Mouse (Mus musculus): ENCODE measurements around the gene Reg4. TPM values are rescaled to one million over a fixed set of nuclear protein-coding genes. Genes with fewer than 3 reads are reported as not detected.

Gene Reg4
- polyA plus RNA-seq, 1 experiment from 2014 or later = not detected

DNA sequence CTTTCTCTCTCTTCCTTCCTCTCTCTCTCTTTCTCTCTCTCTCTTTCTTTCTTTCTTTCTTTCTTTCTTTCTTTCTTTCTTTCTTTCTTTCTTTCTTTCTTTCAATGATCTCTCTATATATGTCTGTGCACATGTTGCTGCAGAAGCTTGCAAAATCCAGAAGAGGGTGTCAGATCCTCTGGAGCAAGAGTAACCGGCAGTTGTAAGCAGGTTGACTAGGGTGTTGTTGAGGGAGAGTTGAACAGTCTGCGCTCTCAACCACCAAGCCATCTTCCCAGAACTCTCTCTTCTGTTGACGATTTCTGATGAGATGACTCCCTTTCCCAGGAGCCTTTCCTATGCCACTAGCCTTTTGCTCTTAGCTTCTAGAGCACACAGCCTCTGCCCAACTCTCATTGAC lies 20.1 kb downstream of the Reg4 start:
- Histone ChIP-seq H3K4me2 (replicated peaks) (no peak overlapping the region), H3K27ac (replicated peaks) (no peak overlapping the region), H3K9me3 (no peaks in the 10 kb centered on the region), H3K27me3 (no peaks in the 10 kb centered on the region), H3K4me1 (no peaks in the 10 kb centered on the region), H3K9ac (replicated peaks) (no peak overlapping the region), H3K4me3 (no peak overlapping the region), H3K36me3 (no peaks in the 10 kb centered on the region)
- no peak for ATAC-seq (replicated peaks)
- WGBS = 75% methylated on average over 3 of the region's 3 CpGs

DNA sequence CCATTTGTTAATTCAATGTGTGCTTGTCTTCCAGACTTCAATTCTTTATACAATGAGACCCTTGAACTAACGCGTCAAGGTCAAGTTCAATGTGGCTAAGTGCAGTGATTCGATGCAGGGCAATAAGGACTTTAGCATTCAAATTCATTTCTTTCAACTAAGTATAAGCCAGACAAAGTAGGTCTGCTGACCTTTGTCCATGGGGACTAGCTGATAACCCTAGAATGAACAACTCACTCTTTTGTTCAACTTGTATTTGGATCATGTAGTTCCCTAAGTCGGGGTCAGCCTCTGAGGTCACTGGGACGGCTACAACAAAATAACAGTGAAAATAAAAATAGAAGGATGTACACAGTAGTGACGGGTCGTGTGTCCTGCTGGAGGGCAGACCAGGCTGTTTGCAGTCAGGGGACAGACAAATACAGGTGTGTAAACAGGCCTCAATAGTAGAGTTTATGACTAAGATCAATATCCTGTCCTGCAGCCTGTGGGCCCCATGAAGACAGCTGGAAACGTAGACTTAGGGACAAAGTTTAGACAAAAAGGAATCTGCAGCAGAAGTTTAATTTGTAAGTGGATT lies 20.6 kb downstream of the Reg4 start:
- Histone ChIP-seq H3K27ac (replicated peaks) (no peak overlapping the region), H3K9ac (replicated peaks) (no peak overlapping the region), H3K27me3 (no peaks in the 10 kb centered on the region), H3K4me2 (replicated peaks) (no peak overlapping the region), H3K9me3 (no peaks in the 10 kb centered on the region), H3K36me3 (no peaks in the 10 kb centered on the region), H3K4me3 (no peak overlapping the region), H3K4me1 (no peaks in the 10 kb centered on the region)
- ATAC-seq (replicated peaks) = no peak
- WGBS = 75% methylated on average over 8 of the region's 8 CpGs

DNA sequence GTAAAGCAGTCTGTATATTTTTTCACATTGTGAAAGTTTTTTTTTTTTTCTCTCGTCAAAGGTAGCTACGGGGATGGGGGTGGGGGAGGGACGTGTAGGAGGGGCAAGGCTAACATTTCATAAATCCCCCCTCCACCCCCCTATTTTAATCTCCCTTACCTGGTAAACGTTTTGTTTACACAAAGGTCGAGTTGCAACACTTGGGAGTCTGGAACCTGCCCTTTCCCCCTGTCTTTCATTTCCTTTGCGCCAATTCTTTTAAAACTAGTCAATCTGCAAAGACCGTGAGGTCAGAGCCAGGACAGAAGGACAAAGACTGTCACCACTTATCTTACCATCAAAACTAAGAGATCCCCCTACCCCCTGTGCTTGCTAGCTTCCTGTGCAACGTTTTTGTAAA lies 23.9 kb downstream of the Reg4 start:
- H3K27me3 ChIP-seq = no peaks in the 10 kb centered on the region
- H3K36me3 ChIP-seq = no peaks in the 10 kb centered on the region
- WGBS = 10% methylated on average over 8 of the region's 8 CpGs

DNA sequence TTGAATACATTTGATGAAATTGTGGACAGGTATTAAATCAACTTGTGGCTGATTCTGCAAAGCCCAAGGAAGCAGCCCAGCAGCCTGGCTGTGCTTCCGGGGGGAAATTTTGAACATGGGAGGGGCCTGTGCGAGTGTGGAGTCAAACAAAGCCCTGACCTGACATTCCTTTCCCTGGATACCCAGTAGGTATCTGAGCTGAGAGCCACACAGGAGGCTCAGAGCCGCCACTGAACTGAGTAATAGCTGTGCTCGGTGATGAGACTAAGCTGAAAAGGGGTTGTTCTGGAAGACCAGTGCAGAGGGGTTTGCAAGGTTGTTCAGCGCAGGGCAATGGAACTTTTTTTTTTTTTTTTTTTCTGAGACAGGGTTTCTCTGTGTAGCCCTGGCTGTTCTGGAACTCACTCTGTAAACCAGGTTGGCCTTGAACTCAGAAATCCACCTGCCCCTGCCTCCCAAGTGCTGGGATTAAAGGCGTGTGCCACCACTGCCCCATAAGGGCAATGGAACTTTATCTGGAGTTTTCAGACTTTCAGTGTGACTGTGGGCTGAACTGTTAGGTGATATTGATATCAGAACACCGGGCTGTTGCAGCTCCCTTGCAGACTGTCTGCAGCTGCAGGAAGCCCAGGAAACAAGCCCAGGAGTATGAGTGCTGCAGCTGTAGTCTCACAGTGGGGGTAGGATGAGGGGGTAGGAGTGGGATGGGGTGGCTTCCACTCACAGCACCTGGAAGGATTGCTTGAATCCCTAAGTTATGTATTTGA lies 25.2 kb downstream of the Reg4 start:
- Histone ChIP-seq H3K27me3 (no peaks in the 10 kb centered on the region), H3K4me3 (no peak overlapping the region), H3K36me3 (no peaks in the 10 kb centered on the region), H3K4me2 (replicated peaks) (no peak overlapping the region), H3K9me3 (no peaks in the 10 kb centered on the region), H3K27ac (replicated peaks) (no peak overlapping the region), H3K4me1 (no peaks in the 10 kb centered on the region), H3K9ac (replicated peaks) (no peak overlapping the region)
- WGBS = 40% methylated on average over 7 of the region's 7 CpGs
- no peak for ATAC-seq (replicated peaks)

More for the DNA sequence above, 23.9 kb downstream of the Reg4 start:
- H3K27ac ChIP-seq (replicated peaks) = no peak overlapping the region
- no peak overlapping the region for H3K4me2 ChIP-seq (replicated peaks)
- no peak for ATAC-seq (replicated peaks)
- no peaks in the 10 kb centered on the region for H3K9me3 ChIP-seq
- H3K4me3 ChIP-seq = no peak overlapping the region
- H3K4me1 ChIP-seq = no peaks in the 10 kb centered on the region
- no peak overlapping the region for H3K9ac ChIP-seq (replicated peaks)

DNA sequence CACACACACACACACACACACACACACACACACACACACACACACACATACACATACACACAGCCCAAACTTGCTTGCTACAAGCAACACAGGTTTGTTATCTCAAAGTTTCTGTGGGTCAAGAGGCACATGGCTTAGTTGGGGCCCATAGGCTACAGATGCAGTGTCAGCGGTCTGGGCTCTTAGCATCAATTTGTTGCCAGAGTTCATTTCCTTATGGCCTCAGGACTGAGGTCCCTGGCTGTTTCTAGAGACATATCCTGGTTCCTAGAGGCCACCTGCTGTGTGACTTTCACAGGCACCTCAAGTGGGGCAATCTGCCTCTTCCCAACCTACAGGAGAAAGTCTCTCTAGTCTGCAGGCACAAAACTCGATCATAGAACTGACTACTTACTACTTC lies 27.4 kb downstream of the Reg4 start:
- WGBS = 90% methylated on average over 2 of the region's 2 CpGs
- H3K9me3 ChIP-seq = no peaks in the 10 kb centered on the region
- no peak overlapping the region for H3K4me3 ChIP-seq

DNA sequence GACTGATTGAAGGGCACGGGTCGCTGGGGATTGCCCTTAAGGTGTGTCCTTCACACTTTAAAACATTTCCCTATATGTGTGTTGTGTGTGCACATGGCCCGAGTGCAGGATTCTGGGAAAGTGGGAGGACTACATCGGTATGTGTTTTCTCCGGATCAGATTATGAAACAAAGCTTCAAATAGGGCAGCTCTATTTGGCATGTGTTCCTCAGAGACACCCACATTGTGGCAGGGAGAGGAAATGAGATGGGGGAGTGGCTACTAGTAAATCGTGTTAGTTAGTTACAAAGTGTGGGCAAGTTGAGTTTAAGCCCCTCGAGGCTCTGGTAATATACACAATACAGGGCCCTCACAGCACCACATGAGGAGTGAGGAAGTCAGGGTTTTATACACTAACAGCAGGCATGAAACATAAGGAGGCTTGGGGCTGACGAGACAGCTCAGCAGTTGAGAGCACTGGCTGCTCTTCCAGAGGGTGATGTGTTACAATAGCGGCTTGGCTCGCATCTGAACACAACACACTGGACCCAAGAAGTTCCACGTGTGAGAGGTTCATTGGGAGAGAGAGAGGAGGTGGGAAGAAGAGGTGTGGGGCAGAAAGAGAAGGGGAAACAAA lies 28.0 kb downstream of the Reg4 start:
- ATAC-seq (replicated peaks) = no peak
- WGBS = 81% methylated on average over 11 of the region's 11 CpGs
- H3K27ac ChIP-seq (replicated peaks) = no peak overlapping the region

More for the DNA sequence above, 27.4 kb downstream of the Reg4 start:
- H3K27me3 ChIP-seq = no peaks in the 10 kb centered on the region
- ATAC-seq (replicated peaks) = no peak
- H3K36me3 ChIP-seq = no peaks in the 10 kb centered on the region
- H3K4me2 ChIP-seq (replicated peaks) = no peak overlapping the region
- H3K4me1 ChIP-seq = no peaks in the 10 kb centered on the region
- no peak overlapping the region for H3K9ac ChIP-seq (replicated peaks)
- no peak overlapping the region for H3K27ac ChIP-seq (replicated peaks)

DNA sequence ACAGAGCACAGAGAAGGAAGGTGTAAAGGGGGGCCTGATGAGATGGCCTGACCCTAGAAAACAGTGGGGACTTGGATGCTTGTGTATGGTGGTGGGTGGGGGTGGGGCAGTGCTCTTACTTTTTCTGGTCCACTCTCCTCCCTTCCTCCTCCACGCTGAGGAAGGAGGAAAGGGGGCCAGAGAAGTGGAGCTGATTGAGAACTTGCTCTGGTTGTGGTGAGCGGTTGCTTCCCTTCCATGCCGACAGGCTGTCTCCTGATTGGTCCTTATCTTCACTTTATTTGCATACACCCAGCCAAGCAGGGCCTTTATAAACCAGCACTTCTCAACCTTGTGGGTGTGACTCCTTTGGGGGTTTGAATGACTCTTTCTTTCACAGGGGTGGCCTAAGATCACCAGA lies 32.1 kb downstream of the Reg4 start:
- H3K27me3 ChIP-seq = no peaks in the 10 kb centered on the region
- H3K27ac ChIP-seq (replicated peaks) = no peak overlapping the region
- no peak for ATAC-seq (replicated peaks)
- H3K4me3 ChIP-seq = no peak overlapping the region
- no peaks in the 10 kb centered on the region for H3K36me3 ChIP-seq
- H3K4me2 ChIP-seq (replicated peaks) = no peak overlapping the region
- no peak overlapping the region for H3K9ac ChIP-seq (replicated peaks)
- H3K4me1 ChIP-seq = no peaks in the 10 kb centered on the region
- 93% methylated on average over 3 of the region's 3 CpGs for WGBS
- no peaks in the 10 kb centered on the region for H3K9me3 ChIP-seq

More for the DNA sequence above, 28.0 kb downstream of the Reg4 start:
- Histone ChIP-seq H3K4me2 (replicated peaks) (no peak overlapping the region), H3K27me3 (no peaks in the 10 kb centered on the region), H3K9ac (replicated peaks) (no peak overlapping the region), H3K4me3 (no peak overlapping the region), H3K36me3 (no peaks in the 10 kb centered on the region), H3K4me1 (no peaks in the 10 kb centered on the region), H3K9me3 (no peaks in the 10 kb centered on the region)

DNA sequence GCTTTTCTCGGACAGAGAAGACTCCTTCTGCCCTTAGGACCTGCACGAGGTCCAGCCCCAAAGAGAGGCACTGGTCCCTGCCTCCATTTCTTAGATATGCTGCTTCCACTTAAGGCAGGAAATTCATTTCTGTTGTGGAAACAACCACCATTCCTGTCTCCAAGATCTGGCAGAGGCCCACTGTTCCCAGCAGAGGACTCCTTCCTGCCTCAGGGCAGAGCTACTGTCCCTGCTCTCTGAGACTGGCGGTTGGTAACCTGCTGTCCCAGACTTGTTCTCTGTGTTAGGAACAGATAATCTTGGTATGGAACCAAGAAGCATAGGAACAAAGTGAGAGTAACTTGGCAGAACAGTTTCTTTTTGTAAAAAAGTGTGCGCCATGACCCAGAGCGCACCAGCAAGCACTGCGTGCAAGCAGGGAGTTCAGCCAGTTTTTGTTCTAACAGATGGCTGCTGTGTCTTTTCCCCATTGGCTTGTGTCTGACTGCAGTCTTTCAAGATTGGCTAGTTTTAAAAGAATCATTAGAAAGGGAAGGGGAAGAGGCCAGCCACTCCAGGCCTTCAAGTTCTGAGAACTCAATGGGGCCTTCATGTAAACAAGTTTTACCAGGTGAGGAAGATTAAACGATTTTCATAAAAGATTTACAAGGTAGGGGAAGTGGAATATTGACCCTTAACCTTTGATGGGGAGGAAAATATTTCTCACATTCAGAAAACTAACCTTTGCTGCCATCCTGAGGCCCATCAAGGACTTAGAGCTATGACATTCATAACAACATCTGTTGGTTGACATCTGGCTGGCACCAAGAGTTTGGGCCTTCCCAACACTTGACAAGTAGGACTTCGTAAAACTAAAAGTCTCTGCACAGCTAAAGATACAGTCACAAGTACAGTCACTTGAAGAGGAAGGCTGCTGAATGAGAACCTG lies 33.0 kb downstream of the Reg4 start:
- no peaks in the 10 kb centered on the region for H3K9me3 ChIP-seq

DNA sequence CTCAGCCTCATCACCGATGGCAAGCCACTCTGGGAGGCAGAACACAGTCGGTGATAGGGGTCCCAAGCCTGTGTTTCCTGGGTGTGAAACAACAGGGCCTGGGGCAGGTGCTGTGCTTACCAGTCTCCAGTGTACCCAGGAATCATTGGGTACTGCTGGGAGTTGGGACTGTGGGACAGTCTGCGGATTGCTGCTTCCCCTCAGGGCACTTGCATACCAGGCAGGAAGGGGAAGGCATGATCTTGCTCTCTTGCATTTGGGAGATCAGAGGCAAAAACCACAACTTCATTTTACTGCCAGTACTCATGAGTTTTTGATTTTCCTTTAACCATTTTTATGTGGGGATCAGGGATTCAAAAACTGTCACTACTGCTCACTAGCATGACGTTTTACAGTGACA lies 36.8 kb downstream of the Reg4 start:
- Histone ChIP-seq H3K36me3 (no peaks in the 10 kb centered on the region), H3K9me3 (no peaks in the 10 kb centered on the region), H3K27me3 (no peaks in the 10 kb centered on the region), H3K4me2 (replicated peaks) (no peak overlapping the region), H3K4me1 (no peaks in the 10 kb centered on the region), H3K9ac (replicated peaks) (no peak overlapping the region), H3K27ac (replicated peaks) (no peak overlapping the region), H3K4me3 (no peak overlapping the region)
- no peak for ATAC-seq (replicated peaks)
- WGBS = 92% methylated on average over 4 of the region's 4 CpGs

More for the DNA sequence above, 33.0 kb downstream of the Reg4 start:
- Histone ChIP-seq H3K27me3 (no peaks in the 10 kb centered on the region), H3K27ac (replicated peaks) (no peak overlapping the region), H3K4me3 (no peak overlapping the region), H3K4me2 (replicated peaks) (no peak overlapping the region), H3K9ac (replicated peaks) (no peak overlapping the region), H3K36me3 (no peaks in the 10 kb centered on the region), H3K4me1 (no peaks in the 10 kb centered on the region)
- no peak for ATAC-seq (replicated peaks)
- WGBS = 88% methylated on average over 8 of the region's 8 CpGs

DNA sequence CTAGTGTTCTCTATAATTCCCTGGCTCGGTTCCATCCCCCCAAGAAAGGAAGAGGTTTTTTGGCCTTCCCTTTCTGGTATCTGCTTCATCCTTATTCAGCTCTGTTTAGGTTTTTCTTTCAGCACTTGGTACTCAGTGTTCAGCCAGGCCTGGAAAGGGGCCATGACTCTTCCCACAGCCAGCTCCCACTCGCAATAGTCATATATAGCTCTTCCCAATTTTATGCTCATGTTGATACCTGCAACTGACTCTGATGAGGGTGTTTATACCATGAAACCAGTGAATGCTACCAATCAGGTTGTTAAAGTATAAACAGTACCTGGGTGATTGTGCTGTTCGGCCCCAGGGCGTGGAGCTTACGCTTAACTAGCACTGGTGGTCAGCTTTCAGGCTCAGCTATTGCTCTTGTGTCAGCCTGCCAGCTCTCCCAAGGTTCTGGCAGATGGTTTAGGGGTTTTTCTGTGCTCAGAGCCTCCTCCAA lies 37.4 kb downstream of the Reg4 start:
- Histone ChIP-seq H3K4me2 (replicated peaks) (no peak overlapping the region), H3K27me3 (no peaks in the 10 kb centered on the region), H3K27ac (replicated peaks) (no peak overlapping the region), H3K4me3 (no peak overlapping the region), H3K9me3 (no peaks in the 10 kb centered on the region), H3K9ac (replicated peaks) (no peak overlapping the region), H3K36me3 (no peaks in the 10 kb centered on the region), H3K4me1 (no peaks in the 10 kb centered on the region)
- 90% methylated on average over 5 of the region's 5 CpGs for WGBS
- ATAC-seq (replicated peaks) = no peak

DNA sequence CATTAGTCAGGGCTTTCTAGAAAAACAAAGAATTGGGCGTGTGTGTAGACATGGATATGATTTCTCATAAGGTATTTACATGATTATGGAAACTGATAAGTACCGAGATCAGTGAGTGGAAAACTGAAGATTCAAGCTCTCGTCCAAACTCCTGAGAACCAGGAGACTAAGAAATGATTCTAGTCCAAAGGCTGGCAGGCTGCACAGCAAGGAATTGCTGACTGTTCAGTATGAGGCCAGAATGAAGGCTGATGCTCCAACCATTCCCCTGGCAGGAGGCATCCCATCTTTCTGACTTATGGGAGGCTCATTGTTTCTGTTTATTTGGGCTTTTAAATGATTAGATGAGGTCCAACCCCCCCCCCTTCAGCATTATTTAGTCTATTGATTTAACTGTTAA lies 38.6 kb downstream of the Reg4 start:
- 85% methylated on average over 3 of the region's 3 CpGs for WGBS
- no peaks in the 10 kb centered on the region for H3K9me3 ChIP-seq
- H3K27me3 ChIP-seq = no peaks in the 10 kb centered on the region

DNA sequence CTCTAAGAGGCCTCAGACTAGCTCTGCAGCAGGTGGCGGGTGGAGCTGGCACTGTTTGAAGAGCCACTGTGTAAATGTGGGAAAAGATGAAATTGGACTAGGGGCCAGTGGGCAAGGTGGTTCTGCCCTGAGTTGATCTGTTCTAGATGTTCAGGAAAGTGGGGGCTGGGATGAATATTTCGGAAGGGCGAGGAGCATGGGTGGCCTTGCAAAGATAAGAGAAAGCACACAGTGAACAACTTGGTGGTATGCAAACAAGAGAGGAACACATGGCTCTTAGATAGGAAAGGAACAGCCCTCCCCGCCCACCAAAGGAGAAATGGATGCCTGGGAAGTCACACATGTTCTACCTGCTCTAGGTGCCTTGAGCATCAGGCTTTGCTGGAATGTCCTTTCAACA lies 39.5 kb downstream of the Reg4 start:
- 98% methylated on average over 4 of the region's 4 CpGs for WGBS
- H3K9ac ChIP-seq (replicated peaks) = no peak overlapping the region
- H3K36me3 ChIP-seq = no peaks in the 10 kb centered on the region
- H3K4me2 ChIP-seq (replicated peaks) = no peak overlapping the region
- H3K4me1 ChIP-seq = no peaks in the 10 kb centered on the region
- no peak overlapping the region for H3K4me3 ChIP-seq
- H3K27me3 ChIP-seq = no peaks in the 10 kb centered on the region
- ATAC-seq (replicated peaks) = no peak
- H3K9me3 ChIP-seq = no peaks in the 10 kb centered on the region
- no peak overlapping the region for H3K27ac ChIP-seq (replicated peaks)

More for the DNA sequence above, 38.6 kb downstream of the Reg4 start:
- H3K9ac ChIP-seq (replicated peaks) = no peak overlapping the region
- no peaks in the 10 kb centered on the region for H3K36me3 ChIP-seq
- no peaks in the 10 kb centered on the region for H3K4me1 ChIP-seq
- no peak overlapping the region for H3K4me3 ChIP-seq
- ATAC-seq (replicated peaks) = no peak
- H3K27ac ChIP-seq (replicated peaks) = no peak overlapping the region
- no peak overlapping the region for H3K4me2 ChIP-seq (replicated peaks)
